Mouse (Mus musculus): ENCODE measurements at regions not wholly inside any gene's neighbourhood (a gene's known extent, or its start where the extent isn't known, plus 50 kb on each side); places are given as distances from the start of the nearest gene placed in this dataset.

DNA sequence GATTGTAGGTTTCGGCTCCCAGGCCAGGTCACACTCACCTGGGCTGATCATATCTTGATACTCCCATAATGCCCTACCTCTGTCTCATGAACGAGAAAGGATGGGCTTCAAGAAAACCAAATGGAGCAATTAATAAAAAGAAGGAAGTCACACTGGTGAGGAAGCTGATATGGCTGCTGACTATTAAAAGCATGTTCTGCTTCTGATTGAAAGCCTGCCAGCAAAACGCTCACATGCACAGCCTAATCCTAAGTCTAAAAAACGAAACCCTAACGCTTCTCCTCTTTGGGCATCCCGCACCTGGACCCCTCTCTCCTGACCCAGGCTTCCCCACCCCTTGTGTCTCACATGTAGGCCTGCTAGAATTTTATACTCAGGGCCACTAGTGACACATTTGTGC lies 230.8 kb upstream of the Klf4 start:
- H3K4me3 ChIP-seq, result no peak overlapping the region
- H3K36me3 ChIP-seq, result no peaks in the 10 kb centered on the region
- no peak for ATAC-seq (ENCODE audit: low FRiP score, low read depth)
- no peak overlapping the region for H3K9ac ChIP-seq
- H3K4me1 ChIP-seq, result no peaks in the 10 kb centered on the region
- H3K9me3 ChIP-seq, result no peaks in the 10 kb centered on the region
- 88% methylated on average over 6 of the region's 6 CpGs for WGBS
- no peak overlapping the region for H3K4me2 ChIP-seq (replicated peaks)
- no peaks in the 10 kb centered on the region for H3K27me3 ChIP-seq (replicated peaks)
- no peak overlapping the region for H3K27ac ChIP-seq

DNA sequence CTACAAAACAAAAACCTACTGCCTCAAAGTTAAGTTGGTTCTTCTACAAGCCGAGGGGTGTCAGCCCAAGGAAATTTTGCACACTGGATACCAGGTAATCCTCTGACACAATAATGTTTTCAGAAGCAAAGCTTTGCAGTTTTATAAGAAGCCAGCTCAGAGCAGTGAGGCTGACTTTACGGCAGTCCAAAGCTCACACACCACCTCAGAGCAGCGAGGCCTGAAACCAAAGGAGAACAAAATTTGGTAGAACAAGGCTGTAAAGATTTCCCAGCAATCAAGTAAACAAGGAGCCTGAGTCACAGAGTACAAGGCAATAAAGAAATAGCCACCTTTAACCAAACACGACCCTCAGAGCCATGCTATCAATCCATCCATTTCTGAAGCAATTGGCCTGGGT lies 230.1 kb upstream of the Klf4 start:
- no peak overlapping the region for H3K27ac ChIP-seq
- ATAC-seq (ENCODE audit: low FRiP score, low read depth), result no peak
- no peaks in the 10 kb centered on the region for H3K4me1 ChIP-seq
- H3K4me3 ChIP-seq, result no peak overlapping the region
- no peak overlapping the region for H3K4me2 ChIP-seq (replicated peaks)
- H3K9me3 ChIP-seq, result no peaks in the 10 kb centered on the region
- H3K36me3 ChIP-seq, result no peaks in the 10 kb centered on the region
- H3K27me3 ChIP-seq (replicated peaks), result no peaks in the 10 kb centered on the region
- WGBS, result 49% methylated on average over 4 of the region's 4 CpGs
- no peak overlapping the region for H3K9ac ChIP-seq

- Histone ChIP-seq H3K4me1 (no peaks in the 10 kb centered on the region), H3K27me3 (replicated peaks) (no peaks in the 10 kb centered on the region), H3K27ac (no peak overlapping the region), H3K9ac (no peak overlapping the region), H3K4me3 (no peak overlapping the region), H3K36me3 (no peaks in the 10 kb centered on the region), H3K4me2 (replicated peaks) (no peak overlapping the region), H3K9me3 (no peaks in the 10 kb centered on the region)
- ATAC-seq (ENCODE audit: low FRiP score, low read depth), result no peak
- WGBS, result 55% methylated on average over 15 of the region's 15 CpGs
Observed at GRCm38 (mm10) chr4:55757148-55757927, 225.1 kb upstream of the Klf4 start.

- Histone ChIP-seq H3K4me2 (replicated peaks) (no peak overlapping the region), H3K27me3 (replicated peaks) (no peaks in the 10 kb centered on the region), H3K4me1 (no peaks in the 10 kb centered on the region), H3K36me3 (no peaks in the 10 kb centered on the region), H3K27ac (no peak overlapping the region), H3K9ac (no peak overlapping the region), H3K9me3 (no peaks in the 10 kb centered on the region), H3K4me3 (no peak overlapping the region)
- WGBS, result 76% methylated on average over 20 of the region's 20 CpGs
- no peak for ATAC-seq (ENCODE audit: low FRiP score, low read depth)
Observed at GRCm38 (mm10) chr4:55749949-55750600, 217.8 kb upstream of the Klf4 start.

DNA sequence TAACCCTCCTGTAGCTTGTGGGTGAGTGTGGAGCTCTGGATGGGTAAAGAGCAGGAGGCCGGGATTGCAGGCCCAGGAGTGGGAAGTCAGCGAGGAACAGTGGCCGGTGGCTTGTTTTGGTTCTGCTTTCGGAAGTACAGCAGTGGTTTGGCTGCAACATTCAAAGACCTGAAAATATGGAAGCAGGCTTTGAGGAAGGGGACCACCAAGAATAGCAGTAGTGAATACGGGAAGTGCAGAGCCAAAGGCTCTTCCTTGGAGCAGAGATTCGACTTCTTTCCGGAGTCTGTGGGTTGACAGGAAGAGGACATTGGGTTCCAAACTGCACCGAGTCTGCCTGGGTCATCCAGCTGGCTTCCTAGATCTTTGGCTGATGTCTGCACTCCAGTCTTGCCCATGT lies 209.1 kb upstream of the Klf4 start:
- no peaks in the 10 kb centered on the region for H3K27me3 ChIP-seq (replicated peaks)
- no peak overlapping the region for H3K9ac ChIP-seq
- no peaks in the 10 kb centered on the region for H3K36me3 ChIP-seq
- WGBS, result 89% methylated on average over 8 of the region's 8 CpGs
- H3K27ac ChIP-seq, result no peak overlapping the region
- ATAC-seq (ENCODE audit: low FRiP score, low read depth), result no peak
- H3K4me1 ChIP-seq, result no peaks in the 10 kb centered on the region
- no peak overlapping the region for H3K4me2 ChIP-seq (replicated peaks)
- H3K4me3 ChIP-seq, result no peak overlapping the region
- no peaks in the 10 kb centered on the region for H3K9me3 ChIP-seq

- no peaks in the 10 kb centered on the region for H3K27me3 ChIP-seq (replicated peaks)
- 84% methylated on average over 15 of the region's 15 CpGs for WGBS
- no peak overlapping the region for H3K4me2 ChIP-seq (replicated peaks)
- H3K9me3 ChIP-seq, result no peaks in the 10 kb centered on the region
- H3K9ac ChIP-seq, result no peak overlapping the region
- no peak for ATAC-seq (ENCODE audit: low FRiP score, low read depth)
- H3K36me3 ChIP-seq, result no peaks in the 10 kb centered on the region
- no peak overlapping the region for H3K27ac ChIP-seq
- no peaks in the 10 kb centered on the region for H3K4me1 ChIP-seq
- no peak overlapping the region for H3K4me3 ChIP-seq
Observed at GRCm38 (mm10) chr4:55740062-55740461, 207.8 kb upstream of the Klf4 start.

DNA sequence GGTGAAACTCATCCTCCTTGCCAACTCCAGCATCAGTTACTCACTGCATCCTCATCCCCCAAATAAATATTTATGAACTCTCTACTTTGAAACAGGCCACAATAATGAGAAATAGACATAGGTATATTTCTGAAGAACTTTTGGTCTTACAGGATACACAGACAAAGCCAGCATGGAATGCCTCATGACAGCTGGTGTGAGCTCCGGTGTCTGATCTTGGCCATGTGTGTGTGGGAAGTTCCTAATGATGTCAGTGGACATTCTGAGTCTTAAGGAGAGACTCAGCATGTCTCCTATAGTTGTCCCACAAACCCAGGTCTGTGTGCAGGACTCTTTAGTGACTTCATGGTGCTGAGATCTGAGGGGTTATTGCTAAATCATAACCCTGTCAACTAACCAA lies 206.4 kb upstream of the Klf4 start:
- H3K4me3 ChIP-seq, result no peak overlapping the region
- H3K27ac ChIP-seq, result no peak overlapping the region
- H3K4me2 ChIP-seq (replicated peaks), result no peak overlapping the region
- no peak overlapping the region for H3K9ac ChIP-seq
- no peak for ATAC-seq (ENCODE audit: low FRiP score, low read depth)
- no peaks in the 10 kb centered on the region for H3K9me3 ChIP-seq
- 98% methylated on average over 1 of the region's 1 CpGs for WGBS
- H3K27me3 ChIP-seq (replicated peaks), result no peaks in the 10 kb centered on the region
- no peaks in the 10 kb centered on the region for H3K36me3 ChIP-seq
- H3K4me1 ChIP-seq, result no peaks in the 10 kb centered on the region

GRCm38 (mm10) chr4:55735453-55735852 lies 203.2 kb upstream of the Klf4 start:
- Histone ChIP-seq H3K9ac (no peak overlapping the region), H3K36me3 (no peaks in the 10 kb centered on the region), H3K4me2 (replicated peaks) (no peak overlapping the region), H3K27ac (no peak overlapping the region), H3K9me3 (no peaks in the 10 kb centered on the region), H3K4me1 (no peaks in the 10 kb centered on the region), H3K27me3 (replicated peaks) (no peaks in the 10 kb centered on the region), H3K4me3 (no peak overlapping the region)
- 46% methylated on average over 3 of the region's 3 CpGs for WGBS
- ATAC-seq (ENCODE audit: low FRiP score, low read depth), result no peak

DNA sequence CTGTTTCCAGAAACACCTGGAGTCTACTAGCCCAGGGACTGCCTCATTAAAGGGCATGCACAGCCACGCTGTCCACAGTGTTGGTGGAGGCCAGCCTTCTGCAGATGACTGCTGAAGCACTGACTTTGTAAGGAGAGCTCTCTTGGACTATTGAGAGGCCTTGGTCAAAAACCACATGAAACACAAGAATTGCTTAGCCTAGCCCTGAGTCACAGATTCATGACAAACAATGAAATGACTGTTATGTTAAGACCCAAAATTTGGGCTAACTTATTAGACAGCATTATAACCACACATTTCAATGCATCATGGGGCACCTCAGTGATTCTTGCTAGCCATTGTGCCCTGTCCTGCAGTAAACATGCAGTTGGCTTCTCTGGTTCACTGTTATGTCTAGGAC lies 202.1 kb upstream of the Klf4 start:
- Histone ChIP-seq H3K4me2 (replicated peaks) (no peak overlapping the region), H3K27me3 (replicated peaks) (no peaks in the 10 kb centered on the region), H3K4me3 (no peak overlapping the region), H3K9ac (no peak overlapping the region), H3K4me1 (no peaks in the 10 kb centered on the region), H3K9me3 (no peaks in the 10 kb centered on the region), H3K27ac (no peak overlapping the region), H3K36me3 (no peaks in the 10 kb centered on the region)
- no peak for ATAC-seq (ENCODE audit: low FRiP score, low read depth)
- 70% methylated on average over 1 of the region's 1 CpGs for WGBS

DNA sequence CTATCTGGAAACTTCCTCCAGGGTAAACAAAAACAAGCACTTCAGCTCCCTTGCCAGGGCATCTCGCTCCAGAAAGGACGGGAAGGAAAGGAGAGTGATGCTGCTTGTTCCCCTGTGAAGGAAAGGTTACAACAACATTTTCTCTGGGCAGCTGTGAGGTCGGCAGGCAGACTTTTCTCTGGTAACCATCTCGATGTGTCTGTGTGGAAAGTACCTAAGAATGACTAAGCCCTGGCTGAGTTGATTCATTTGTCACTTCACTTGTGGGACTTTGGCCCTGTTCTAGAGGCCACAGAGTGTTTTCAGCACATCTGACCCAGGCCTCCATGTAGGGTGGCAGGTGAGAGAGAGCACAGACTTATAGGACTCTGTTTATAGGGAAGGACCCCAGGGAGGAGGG lies 201.0 kb upstream of the Klf4 start:
- no peak for ATAC-seq (ENCODE audit: low FRiP score, low read depth)
- Histone ChIP-seq H3K27ac (no peak overlapping the region), H3K36me3 (no peaks in the 10 kb centered on the region), H3K9me3 (no peaks in the 10 kb centered on the region), H3K9ac (no peak overlapping the region), H3K4me2 (replicated peaks) (no peak overlapping the region), H3K4me3 (no peak overlapping the region), H3K4me1 (no peaks in the 10 kb centered on the region), H3K27me3 (replicated peaks) (no peaks in the 10 kb centered on the region)
- WGBS, result 74% methylated on average over 4 of the region's 4 CpGs

- 72% methylated on average over 4 of the region's 4 CpGs for WGBS
Observed at GRCm38 (mm10) chr4:55732006-55732405, 199.7 kb upstream of the Klf4 start.

GRCm38 (mm10) chr4:55730266-55730665 lies 198.0 kb upstream of the Klf4 start:
- Histone ChIP-seq H3K27ac (no peak overlapping the region), H3K9ac (no peak overlapping the region), H3K36me3 (no peaks in the 10 kb centered on the region), H3K27me3 (replicated peaks) (no peaks in the 10 kb centered on the region), H3K4me3 (no peak overlapping the region), H3K4me1 (no peaks in the 10 kb centered on the region), H3K4me2 (replicated peaks) (no peak overlapping the region), H3K9me3 (no peaks in the 10 kb centered on the region)
- no peak for ATAC-seq (ENCODE audit: low FRiP score, low read depth)
- 87% methylated on average over 4 of the region's 4 CpGs for WGBS

More at GRCm38 (mm10) chr4:55732006-55732405, 199.7 kb upstream of the Klf4 start:
- no peak overlapping the region for H3K4me3 ChIP-seq
- no peak overlapping the region for H3K27ac ChIP-seq
- no peak overlapping the region for H3K4me2 ChIP-seq (replicated peaks)
- no peaks in the 10 kb centered on the region for H3K9me3 ChIP-seq
- no peak for ATAC-seq (ENCODE audit: low FRiP score, low read depth)
- H3K9ac ChIP-seq, result no peak overlapping the region
- no peaks in the 10 kb centered on the region for H3K4me1 ChIP-seq
- H3K27me3 ChIP-seq (replicated peaks), result no peaks in the 10 kb centered on the region
- H3K36me3 ChIP-seq, result no peaks in the 10 kb centered on the region

DNA sequence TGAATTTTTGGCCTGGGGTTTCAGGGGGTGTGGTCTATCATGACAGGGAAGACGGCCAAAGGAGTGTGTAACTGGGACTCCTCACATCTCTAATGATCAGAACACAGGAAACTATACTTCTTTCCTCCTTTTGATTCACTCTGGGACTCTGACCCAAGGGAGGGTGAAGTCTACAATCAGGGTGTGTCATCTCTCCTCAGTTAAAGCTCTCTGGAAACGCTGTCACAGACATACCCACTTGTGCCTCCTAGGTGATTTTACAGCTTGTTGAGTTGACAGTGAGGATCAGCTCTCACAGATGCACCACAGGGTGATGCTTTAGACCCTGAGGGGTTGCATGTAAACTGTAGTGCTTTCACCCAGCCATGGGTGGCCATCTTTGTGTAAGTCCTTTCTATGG lies 194.9 kb upstream of the Klf4 start:
- 85% methylated on average over 2 of the region's 2 CpGs for WGBS
- no peak overlapping the region for H3K27ac ChIP-seq
- no peak for ATAC-seq (ENCODE audit: low FRiP score, low read depth)

More for the DNA sequence above, 194.9 kb upstream of the Klf4 start:
- H3K4me2 ChIP-seq (replicated peaks), result no peak overlapping the region
- H3K36me3 ChIP-seq, result no peaks in the 10 kb centered on the region
- H3K4me3 ChIP-seq, result no peak overlapping the region
- no peaks in the 10 kb centered on the region for H3K9me3 ChIP-seq
- no peaks in the 10 kb centered on the region for H3K4me1 ChIP-seq
- no peak overlapping the region for H3K9ac ChIP-seq
- H3K27me3 ChIP-seq (replicated peaks), result no peaks in the 10 kb centered on the region
